Mouse (Mus musculus) brain, embryonic 14.5 days (tissue): ENCODE data around the gene Pltp.

Experiments
- CTCF ChIP-seq: fragments of 200-500 bp; IDR thresholded peaks from 2 replicates; pipeline ENCODE4 v1.5.1; 2012; ENCODE audit warnings: inconsistent platforms, mild to moderate bottlenecking, moderate library complexity, borderline replicate concordance; ENCODE audit not compliant: insufficient read depth, insufficient read length; ENCODE audit errors: extremely low read depth
- POLR2A ChIP-seq: fragments of 200-500 bp; IDR thresholded peaks from 2 replicates; pipeline ENCODE4 v1.6.1; 2012; ENCODE audit warnings: mild to moderate bottlenecking, inconsistent platforms, borderline replicate concordance; ENCODE audit not compliant: poor library complexity, insufficient read depth, insufficient read length, severe bottlenecking; ENCODE audit errors: extremely low read depth

GRCm38 (mm10) chr2:164833314-164833959 lies 24.1 kb downstream of the Pltp start, which contains the start of gene Neurl2:
- TF ChIP-seq CTCF (no peak), POLR2A (peak; percentile 35; the same call in 1 of the 2 replicates)
